Mouse (Mus musculus) heart, postnatal 10 days (tissue): ENCODE results near the gene Pam16. TPM values are rescaled to one million over a fixed set of nuclear protein-coding genes. Genes with fewer than 3 reads are reported as not detected.

Experiments
- DNase-seq, 2 experiments: peaks; one replicate each; pipeline ENCODE4 v3.0.0; 2021
- intact Hi-C: fragments of 180-260 bp; cut with DNase I; formaldehyde crosslinking; loops from one replicate; pipeline ENCODE4 v1.15.1; 2025
- total RNA-seq, 2 experiments: library from RNA; stranded (reverse); gene quantifications; 2 replicates each; pipeline ENCODE4 v1.2.3; 2021

Gene Pam16
- total RNA-seq, 2 experiments from 2014 or later: 96.6 to 125 TPM

DNA sequence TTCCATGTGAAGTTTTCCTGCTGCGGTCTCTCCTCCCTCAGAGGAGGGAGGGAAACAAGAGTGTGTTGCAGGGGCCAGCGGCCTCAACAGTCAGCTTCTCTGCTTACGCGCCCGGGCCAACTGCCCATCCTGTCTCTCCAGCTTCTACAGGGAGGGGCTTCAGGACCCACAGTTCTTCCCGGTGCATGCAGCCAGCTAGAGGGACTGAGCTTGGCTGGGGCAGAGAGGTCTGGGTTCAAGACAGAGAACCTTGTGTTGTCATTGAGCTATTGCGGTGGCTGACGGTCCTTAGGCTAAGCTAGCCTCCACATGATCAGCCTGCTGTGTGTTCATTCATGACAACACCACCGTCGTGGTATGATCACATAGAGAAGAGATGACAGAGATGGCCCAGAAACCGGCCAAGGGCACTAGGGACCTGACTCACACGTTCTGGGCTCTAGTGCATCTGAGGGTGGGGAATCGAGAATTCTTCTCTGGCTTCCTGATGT is 22.9 kb upstream of the Pam16 start:
- intact Hi-C loops: no loop called here
- DNase-seq: peak; percentile 71 to 72

DNA sequence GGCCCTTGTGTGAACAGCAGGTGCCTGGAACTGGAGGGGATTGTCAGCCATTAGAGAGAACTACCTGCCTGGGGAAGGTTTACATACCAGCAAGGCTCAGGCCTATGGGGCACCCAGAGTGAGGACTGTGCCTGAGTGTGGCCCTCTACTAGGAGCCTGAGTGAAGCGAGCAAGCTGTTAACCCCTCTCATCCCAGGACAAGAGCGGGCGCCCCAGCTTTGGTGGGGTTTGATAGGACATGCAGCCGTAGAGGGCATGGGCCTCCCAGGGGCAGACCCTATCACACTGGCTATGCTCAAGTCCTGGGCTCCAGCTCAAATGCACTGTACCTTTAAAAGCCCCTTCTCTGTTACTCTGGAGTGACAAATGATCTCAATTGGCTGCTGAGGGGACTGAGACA is 22.0 kb upstream of the Pam16 start:
- intact Hi-C loops: no loop called here
- DNase-seq: no peak

DNA sequence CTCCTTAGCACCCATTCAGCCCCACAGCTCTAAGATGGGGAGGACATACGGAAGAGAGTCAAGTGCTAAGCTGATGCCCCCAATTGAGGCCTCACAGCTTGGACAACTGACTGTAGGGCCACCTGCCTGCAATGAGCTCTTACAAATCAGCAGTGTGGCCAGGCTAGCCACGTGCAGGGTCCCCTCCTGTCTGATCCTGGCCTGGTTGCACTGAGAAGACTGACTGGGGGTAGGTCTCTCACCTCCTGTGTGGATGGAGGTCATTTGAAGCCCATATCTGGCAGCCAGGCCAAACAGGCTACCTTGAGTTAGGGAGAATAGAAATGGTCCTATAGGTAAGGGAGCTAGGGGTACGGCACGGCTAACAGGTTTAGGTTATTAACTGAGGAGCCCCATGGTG is 21.1 kb upstream of the Pam16 start:
- DNase-seq: no peak
- intact Hi-C loops: no loop called here

DNA sequence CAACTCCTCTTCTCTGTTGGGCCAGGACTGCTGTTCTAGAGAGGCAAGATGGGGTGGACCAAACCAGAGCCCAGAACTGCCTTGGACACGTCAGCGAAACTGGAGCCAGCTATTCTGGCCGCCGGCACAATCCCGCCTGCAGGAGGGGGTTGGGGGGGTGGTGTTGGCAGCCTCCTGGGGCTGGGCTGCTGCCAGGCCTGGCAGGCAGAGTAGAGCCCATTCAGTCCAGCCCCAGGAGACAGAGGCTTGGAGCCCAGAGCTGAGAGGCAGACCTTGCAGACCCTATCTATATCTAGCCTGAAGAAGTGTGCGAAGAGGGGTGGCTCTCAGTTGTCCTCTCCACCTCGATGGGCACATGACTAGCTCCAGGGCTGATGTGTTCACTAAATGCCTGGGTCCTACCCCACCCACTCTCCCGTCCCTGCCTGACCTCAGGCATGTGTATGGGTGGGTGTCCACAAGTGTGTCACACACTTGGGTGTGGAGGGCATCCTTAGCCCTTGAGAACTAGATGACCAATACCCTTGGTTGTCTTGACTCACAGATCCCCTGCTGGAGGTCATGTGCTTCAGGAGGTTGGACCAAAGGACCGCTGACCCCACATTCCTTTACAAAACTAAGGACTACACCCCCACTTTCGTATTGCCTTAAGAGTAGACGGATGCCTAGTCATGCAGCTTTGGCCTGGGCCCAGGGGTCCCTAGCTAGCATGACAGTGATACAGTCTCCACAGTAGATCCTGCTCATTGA is 19.1 kb upstream of the Pam16 start:
- intact Hi-C loops: no loop called here
- peak; percentile 92 to 93 for DNase-seq

DNA sequence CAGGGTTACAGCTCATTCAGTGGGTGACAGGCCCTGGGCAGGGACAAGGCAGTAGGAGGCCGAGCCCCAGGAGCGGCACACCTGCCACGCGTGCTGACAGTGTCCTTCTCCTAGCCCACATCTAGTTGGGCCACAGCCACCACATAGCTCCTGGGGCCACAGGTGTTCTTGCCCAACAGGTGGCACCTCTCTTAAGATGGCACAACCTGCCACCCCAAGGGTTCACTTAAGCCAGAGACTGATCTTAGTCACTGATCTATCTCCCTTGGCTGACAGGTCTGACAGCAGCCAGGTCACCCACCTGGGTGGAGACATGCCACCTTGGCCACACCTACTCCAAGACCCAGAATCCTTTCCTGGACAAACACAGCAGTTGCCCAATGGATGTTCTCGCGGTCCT is 18.1 kb upstream of the Pam16 start:
- no peak for DNase-seq
- intact Hi-C loops: no loop called here

DNA sequence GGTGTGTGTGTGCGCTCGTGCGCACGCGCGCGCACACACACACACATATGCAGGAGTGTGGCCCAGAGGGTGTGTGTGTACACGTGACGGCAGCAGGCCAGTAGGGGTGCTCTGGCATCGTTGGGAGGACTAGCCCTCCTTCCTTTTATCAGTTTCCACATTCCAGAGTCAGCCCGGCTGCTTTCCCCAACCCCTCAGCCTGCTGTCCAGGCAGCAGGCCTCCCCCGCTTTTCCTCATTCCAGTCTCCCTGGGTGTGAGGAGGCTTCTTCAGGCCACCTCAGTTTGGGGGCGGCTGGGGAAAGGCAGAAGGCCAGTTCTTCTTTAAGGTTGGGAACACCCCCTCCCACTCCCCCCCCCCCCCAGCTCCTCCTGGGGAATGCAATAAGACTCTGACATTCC is 17.4 kb upstream of the Pam16 start:
- intact Hi-C loops: no loop called here
- DNase-seq: peak; percentile 84 to 85

- peak; percentile 55 to 56 for DNase-seq
- intact Hi-C loops: no loop called here
Observed at GRCm38 (mm10) chr16:4641119-4641838, 16.5 kb upstream of the Pam16 start.

DNA sequence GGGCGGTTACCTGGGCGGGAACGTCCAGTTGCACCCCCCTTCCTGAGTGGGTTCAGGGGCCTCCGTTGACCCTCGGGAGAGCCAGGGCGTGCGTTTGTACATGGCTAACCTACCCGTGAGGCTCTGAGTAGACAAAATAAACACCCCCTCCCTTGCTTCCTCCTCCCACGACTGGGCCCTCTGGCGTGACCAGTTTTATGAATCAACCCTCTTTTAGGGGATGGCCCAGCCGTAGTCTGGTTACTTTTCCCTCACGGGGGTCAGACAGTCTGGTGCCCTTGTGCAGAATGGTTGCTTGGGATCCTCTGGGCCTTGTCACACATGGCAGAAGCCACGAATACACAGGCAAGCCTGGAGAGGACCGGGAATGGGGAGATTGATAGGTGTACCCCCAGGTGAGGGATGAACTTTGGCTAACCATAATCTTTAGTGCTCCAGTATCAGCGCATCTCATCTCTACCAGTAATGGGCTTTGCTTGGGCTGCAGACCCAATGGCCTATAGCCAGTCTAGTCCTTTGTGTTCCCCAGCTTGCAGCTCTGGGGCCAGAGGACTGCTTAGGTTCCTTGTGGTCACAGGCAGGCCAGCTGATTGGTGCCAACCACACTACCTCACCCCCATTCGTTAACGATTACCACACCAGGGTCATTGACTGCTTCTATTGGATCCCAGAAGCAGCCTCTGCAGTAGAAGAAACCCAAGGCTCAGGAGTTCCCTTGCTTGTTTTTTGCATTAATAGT is 15.6 kb upstream of the Pam16 start:
- intact Hi-C loops: no loop called here
- peak; percentile 46 to 58 for DNase-seq

GRCm38 (mm10) chr16:4639831-4640237 is 15.0 kb upstream of the Pam16 start, which contains the start of the genes Vasn and Dnaja3:
TSS of gene Vasn (plus strand) at chr16:4639941.
TSS of gene Dnaja3 (plus strand) at chr16:4639989.
- intact Hi-C loops: no loop called here
- peak; percentile 93 for DNase-seq

GRCm38 (mm10) chr16:4638891-4639390 is 14.2 kb upstream of the Pam16 start:
- DNase-seq: no peak
- intact Hi-C loops: no loop called here

GRCm38 (mm10) chr16:4635760-4636159 is 11.0 kb upstream of the Pam16 start:
- intact Hi-C loops: no loop called here
- DNase-seq: no peak

GRCm38 (mm10) chr16:4634681-4635080 is 9.9 kb upstream of the Pam16 start:
- DNase-seq: no peak
- intact Hi-C loops: no loop called here

GRCm38 (mm10) chr16:4633661-4634060 is 8.9 kb upstream of the Pam16 start:
- DNase-seq: no peak
- intact Hi-C loops: no loop called here

DNA sequence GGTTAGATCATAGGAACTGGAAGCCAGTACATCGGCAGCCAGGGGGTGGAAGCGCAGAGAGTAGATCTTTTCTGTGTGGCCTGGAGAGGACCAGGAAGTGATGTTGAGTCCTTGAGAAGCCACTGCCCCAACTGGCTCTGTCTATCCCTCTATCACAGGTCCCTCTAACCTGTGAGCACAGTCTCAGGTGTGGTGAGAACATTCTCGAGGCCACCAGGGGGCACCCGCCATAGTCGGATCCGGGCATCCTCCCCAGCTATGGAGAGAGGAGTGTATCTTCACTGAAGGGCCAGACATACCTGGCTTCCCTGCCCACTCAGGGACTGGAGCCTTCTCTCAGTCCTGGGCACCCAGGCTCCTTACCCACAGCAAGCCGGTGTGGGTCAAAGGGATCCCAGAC is 7.3 kb upstream of the Pam16 start:
- peak in 1 of 2 experiments; percentile 54 for DNase-seq
- intact Hi-C loops: no loop called here

DNA sequence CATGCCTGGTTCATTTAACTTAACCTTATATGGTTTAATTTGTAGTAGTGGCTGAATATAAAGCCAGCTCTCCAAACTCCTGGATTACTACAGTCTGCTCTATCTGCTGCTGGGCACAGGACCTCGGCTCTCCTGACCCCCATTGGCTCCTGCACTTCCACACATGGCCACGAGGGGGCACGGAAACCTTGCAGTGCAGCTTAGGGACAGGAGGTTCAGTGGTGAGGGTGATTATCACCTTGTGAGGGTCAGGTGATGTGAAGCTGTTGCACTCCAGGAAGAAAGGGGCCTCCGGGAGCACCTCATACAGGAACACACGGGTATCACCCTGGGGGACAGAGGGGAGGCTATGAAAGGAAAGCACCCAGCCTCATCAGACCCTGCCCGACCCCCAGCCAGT is 5.2 kb upstream of the Pam16 start:
- intact Hi-C loops: loop anchor here (1.0 to 2.0 kb wide), 2 partner anchors 37 to 167 kb away; no protein-coding TSS in a partner anchor
- peak; percentile 87 to 94 for DNase-seq

DNA sequence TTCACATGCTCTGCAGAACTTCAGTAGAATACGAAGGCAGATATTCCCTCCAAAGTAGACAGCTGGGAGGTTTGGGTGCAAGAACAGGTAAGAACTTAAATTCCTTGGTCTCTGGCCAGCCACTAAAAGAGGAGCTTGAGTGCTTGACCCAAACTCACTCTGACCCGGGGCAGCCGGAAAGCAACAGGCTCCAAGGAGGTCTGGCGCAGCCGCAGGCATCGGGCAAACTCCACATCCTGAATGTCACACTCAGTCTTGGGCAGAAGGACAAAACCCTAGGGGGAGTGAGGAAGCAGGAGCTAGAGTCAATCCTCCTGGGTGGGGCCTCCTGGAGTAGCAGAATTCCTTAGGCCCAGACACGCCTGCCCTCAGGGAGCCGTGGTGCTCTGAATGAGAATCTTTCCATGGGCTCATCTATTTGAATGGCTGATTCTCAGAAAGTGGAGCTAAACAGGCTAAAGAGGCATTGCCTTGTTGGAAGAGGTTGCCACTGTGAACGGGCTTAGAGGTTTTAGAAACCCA is 4.2 kb upstream of the Pam16 start:
- no peak for DNase-seq
- intact Hi-C loops: no loop called here

DNA sequence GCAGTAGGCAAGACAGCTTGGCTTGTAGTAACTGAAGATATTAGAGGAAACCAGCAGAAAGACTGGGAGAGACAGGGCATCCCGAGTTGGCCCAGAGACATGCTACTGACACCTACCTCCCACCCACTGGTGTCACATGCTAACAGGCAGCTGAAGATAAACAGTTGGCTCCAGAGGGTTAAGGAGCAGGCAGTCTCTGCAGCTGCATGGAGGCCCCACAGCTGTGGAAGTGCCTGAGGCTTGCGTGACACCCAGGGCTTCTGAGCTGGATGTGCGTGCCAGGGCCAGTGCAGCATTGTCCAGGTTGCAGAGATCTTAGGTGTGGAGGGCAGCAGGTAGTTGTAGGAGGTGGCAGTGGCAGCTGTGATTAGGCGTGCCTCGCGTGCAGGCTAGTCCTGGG is 2.3 kb upstream of the Pam16 start:
- DNase-seq: no peak
- intact Hi-C loops: no loop called here

DNA sequence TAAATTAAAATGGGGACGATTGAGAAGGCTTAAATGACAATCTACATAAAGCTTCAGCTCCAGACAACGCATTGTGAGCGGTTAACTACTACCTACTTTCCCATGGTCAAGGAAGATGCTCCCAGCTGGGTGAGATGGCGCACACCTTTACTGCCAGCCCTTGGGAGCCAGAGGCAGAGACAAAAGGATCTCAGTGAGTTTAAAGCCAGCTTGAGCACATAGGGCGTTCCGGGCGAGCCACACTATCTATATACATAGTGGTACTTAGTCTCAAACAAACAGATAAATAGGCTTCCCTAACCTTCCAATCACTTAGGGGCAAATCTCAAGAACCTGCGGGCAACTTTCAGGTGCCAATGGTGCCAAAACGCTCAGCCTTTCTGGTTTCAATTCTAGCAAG is 714 bp downstream of the Pam16 start:
- intact Hi-C loops: no loop called here
- no peak for DNase-seq

DNA sequence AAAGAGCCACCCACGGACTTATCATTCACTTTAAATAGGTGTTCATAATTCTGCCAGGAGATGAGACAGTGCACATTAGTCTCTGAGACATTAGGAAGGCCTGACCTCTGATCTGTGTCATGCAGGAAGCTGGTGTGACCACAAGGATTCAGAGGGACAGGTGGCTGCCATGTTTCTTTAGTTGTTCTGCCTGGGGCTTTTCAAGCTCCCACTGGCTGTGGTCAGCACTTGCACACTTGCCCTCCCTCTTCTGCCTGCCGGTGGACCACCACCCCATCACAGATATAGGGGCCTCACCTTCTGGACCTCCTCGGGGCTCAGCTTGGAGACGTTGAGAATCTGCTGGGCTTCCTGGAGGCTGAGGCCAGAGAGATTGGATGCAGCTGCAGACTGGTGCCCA is 8.0 kb downstream of the Pam16 start:
- intact Hi-C loops: no loop called here

DNA sequence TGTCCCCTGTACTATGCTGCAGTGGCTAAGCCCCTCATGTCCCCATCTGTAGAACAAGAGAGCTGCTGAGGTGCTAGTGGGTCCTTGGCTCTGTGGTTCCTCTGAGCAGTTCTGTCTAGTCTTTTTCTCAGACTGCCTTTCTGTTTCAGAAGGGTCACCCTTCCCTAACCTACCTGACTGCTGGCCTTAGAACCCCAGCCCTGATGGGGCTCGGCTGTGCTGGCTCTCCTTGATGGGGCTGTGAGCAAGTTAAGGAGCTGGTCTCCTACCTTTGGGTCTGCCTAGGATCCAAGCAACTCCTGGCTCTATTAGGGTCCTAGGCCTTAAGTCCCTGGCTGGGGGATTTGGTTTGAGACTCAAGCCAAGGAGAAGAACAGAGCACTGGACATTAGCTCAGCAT is 9.5 kb downstream of the Pam16 start:
- intact Hi-C loops: no loop called here
- no peak for DNase-seq

More for the DNA sequence above, 8.0 kb downstream of the Pam16 start:
- no peak for DNase-seq

DNA sequence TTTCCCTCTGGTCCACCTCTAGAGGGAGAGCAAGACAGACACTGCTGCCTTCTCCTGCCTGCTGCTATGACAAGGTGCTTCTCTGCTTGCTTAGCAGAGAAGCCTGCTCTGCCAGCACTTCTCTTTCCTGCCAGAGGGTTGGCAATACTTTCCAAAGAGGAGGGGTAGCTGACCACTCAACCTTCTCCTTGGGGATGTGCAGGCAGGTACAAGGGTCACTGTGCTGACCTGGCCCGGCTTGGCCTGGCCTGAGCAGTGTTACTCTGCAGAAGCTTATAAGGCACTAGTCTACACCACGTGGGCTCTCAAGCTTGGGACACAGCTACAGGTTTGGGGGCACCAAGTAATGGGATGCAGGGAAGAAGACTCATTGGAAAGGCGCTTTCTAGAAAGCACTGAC is 10.1 kb downstream of the Pam16 start:
- DNase-seq: no peak
- intact Hi-C loops: no loop called here
